In genomic region chr3:118507582-118508237, GRCm38 (mm10) we compare ENCODE assay signal across 1 mouse cellular context.
A peak's percentile ranks its signal among the peaks of the same experiment; 100 is the strongest.
TF ChIP-seq lines count a peak whose summit lies in the region.

No protein-coding gene starts in this region.

TF ChIP-seq in CH12.LX, 34 proteins besides CTCF, POLR2A, EP300 and RAD21 (continued from another document):
- TF ChIP-seq HCFC1 (IDR thresholded peaks at IDR 0.05; ENCODE audit: low read depth, low read length) (no peak), USF1 (IDR thresholded peaks at IDR 0.05; ENCODE audit: low read depth, low read length) (no peak), NELFE (IDR thresholded peaks at IDR 0.05; ENCODE audit: low read depth, low read length) (no peak), TBP (conservative IDR thresholded peaks at IDR 0.05; ENCODE audit: low read depth, low read length) (0 out of 2 replicates have a peak, but pooled peaks have one; percentile 9), SMC3 (IDR thresholded peaks at IDR 0.05; ENCODE audit: low read depth, low read length) (no peak), TCF12 (IDR thresholded peaks at IDR 0.05; ENCODE audit: low read depth, low read length) (no peak; the same call in 1 of the 2 replicates)
